Mouse (Mus musculus): ENCODE data around the gene Samd4b. TPM values are rescaled to one million over a fixed set of nuclear protein-coding genes. Genes with fewer than 3 reads are reported as not detected.

The Samd4b gene
- total RNA-seq, 2 experiments from 2014 or later = 9.8 to 14.0 TPM

DNA sequence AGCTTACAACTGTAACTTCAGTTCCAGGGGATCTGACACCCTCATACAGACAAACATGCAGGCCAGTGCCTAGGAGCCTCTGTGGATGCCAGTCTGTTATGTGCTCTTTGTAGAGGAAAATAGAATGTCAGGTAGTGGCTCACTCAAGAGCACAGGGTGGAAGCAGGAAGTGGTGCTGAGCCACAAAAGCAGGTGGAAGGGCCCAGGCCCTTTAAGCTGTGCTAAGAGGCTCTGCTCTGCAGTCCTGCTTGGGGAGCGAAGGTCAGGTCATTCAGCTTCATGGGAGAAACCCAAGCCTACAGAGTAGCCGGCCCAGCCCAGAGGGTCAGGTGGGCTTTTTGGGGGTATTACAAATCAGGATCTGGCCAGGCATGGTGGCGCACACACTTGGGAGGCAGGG lies 242.7 kb downstream of the Samd4b start:
- no peak for DNase-seq

DNA sequence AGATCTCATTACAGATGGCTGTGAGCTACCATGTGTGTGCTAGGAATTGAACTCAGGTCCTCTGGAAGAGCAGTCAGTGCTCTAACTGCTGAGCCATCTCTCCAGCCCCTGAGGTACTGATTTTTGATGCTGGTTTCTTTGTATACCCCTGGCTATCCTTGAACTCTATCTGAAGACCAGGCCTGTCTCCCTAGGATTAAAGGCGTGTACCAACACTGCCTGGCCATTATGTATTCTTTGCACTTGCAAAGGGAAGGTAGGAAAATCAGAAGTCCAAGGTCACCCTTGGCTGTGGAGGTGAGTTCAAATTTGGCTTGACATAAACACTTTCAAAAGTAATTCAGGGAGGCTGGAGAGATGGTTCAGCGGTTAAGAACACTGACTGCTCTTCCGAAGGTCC lies 243.3 kb downstream of the Samd4b start:
- DNase-seq = no peak

DNA sequence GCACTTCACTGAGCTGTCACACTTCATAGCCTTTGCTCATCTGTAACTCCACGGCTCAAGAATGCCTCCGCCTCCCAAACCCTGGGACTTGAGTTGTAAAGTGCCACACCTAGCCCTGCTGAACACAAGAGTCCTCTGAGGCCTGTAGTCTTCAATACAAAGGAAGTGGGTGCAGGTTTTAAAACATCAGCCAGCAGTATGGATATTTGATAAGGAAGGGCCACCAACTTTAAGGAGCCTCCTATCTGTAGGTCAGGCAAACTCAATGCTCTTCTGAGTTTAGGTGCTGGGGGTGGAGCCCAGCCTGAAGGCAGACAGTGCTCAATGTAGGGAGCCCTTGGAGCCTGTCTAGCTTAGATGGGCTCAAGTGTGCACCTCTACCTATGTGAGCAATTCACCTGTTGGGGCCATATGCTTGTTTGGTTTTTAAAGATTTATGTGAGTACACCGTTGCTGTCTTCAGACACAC lies 243.8 kb downstream of the Samd4b start:
- DNase-seq = no peak

DNA sequence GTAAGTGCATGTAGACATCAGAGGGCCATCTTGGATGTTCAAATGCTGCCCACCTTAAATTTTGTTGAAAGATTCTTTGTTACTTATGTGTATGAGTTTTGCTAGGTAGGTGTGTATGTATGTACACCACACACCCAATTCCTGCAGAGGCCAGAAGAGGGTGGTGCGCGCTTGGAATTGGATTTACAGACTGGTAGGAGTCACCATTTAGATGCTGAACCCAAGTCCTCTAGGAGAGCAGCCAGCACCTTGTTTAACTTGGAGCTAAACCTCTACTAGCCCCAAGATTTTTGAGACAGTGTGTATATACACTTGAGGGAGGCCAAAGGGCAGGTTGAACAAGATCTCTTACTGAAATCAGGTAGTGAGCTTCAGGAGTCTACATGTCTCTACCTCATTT lies 244.7 kb downstream of the Samd4b start:
- no peak for DNase-seq

DNA sequence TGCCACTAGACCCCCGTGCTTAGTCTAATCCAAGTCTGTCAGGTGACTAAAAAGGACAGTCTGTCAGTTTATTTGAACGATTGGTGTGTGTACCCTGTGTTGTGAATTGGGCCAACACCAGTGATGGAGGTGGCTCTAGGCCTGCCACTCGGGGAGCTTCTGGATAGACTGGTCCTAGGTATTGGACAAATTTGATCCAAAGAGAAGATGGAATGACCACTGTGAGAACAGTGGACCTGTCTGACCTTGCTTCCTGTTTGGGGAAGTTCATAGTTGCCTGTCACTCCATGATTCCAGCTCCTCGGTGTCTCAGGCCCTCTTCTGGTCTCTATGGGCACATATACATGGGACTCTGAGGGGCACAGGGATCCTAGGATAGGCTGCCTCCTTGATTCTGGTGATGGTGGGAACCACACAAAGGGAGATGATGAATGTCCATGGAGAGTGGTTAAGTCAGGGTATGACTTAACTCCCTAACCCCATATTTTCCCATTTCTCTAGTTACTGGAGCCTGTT lies 246.2 kb downstream of the Samd4b start:
- no peak for DNase-seq

DNA sequence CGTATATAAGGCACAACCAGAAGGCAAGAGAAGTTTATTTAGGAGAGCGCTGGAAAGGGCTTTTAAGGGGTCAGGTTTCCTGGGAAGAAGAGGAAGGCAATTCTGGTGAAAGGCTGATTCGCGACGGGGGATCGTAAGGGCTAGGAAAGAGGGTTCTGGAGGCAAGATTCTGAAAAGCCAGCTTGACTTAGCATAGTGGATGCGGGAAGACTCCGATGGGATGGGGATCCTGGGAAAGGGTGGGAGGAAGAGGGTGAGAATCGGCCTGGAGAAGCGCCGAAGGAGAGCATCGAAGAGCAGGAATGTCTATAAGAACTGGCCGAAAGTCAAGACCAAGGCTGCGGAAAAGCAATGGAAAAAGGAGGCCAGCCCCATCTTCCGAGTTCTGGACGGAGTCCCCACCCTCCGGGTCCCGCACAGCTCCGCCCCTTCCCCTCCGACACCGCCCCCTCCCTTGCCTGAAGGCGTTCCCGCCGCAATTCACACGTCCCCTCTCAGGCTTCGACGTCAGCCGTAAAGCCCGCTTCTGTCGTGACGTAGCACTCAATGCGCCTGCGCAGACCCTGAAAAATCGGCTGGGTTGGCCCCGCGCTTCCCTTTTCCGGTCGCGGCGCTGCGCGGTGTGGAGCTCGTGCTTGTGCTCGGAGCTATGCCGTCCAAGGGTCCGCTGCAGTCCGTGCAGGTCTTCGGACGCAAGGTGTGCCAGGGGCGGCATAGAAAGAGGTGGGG lies 247.6 kb downstream of the Samd4b start, which contains the start of gene Rps16:
TSS of gene Rps16 (plus strand) at position 498 of the 729 bp plus-strand sequence.
- DNase-seq = peak; percentile 97

Small RNA genes lying within 50 kb of the gene (microRNA-seq; reads per million reads assigned to microRNA genes)
- gene Mir7049 (ENCODE audit: borderline replicate concordance in 2 of 2) = 0 to 0.26 reads per million in 2 experiments

Other genes starting within 250 kb of the Samd4b start
- 100 to 1,000 TPM; 361 to 390 TPM for gene Rps16, start 247.5 kb downstream of the Samd4b start, total RNA-seq (2021)
- gene Plekhg2, start 225.5 kb downstream of the Samd4b start, total RNA-seq (2021) = 1 to 10 TPM; 4.7 to 7.3 TPM
- gene Zfp36, start 217.9 kb downstream of the Samd4b start, total RNA-seq (2021) = 1 to 10 TPM; 7.3 to 7.6 TPM
- 10 to 100 TPM; 19.6 to 20.2 TPM for gene Med29, start 205.4 kb downstream of the Samd4b start, total RNA-seq (2021)
- gene Paf1, start 205.2 kb downstream of the Samd4b start, total RNA-seq (2021) = 10 to 100 TPM; 24.9 to 29.4 TPM
- 1 to 10 TPM; 1.6 to 4.2 TPM for gene Gmfg, start 160.7 kb downstream of the Samd4b start, total RNA-seq (2021)
- under 1 TPM; 0.23 to 0.38 TPM for gene Lrfn1, start 146.2 kb downstream of the Samd4b start, total RNA-seq (2021)
- not detected for gene Ifnl2, start 87.7 kb downstream of the Samd4b start, total RNA-seq (2021)
- not detected for gene Ifnl3, start 75.3 kb downstream of the Samd4b start, total RNA-seq (2021)
- not detected for gene Sycn, start 57.3 kb downstream of the Samd4b start, total RNA-seq (2021)
- not detected for gene Nccrp1, start 50.9 kb downstream of the Samd4b start, total RNA-seq (2021)
- gene Pak4, start within 50 bp of the Samd4b start, total RNA-seq (2021) = 1 to 10 TPM; 3.0 TPM
- gene Acp7, start 33.2 kb upstream of the Samd4b start, total RNA-seq (2021) = not detected
- 1 to 10 TPM in 1 of 2 experiments, under 1 TPM in 1; 0.74 to 1.3 TPM for gene Fbxo27, start 94.7 kb upstream of the Samd4b start, total RNA-seq (2021)
- 1 to 10 TPM; 5.7 to 6.0 TPM for gene Fbxo17, start 118.7 kb upstream of the Samd4b start, total RNA-seq (2021)
- gene Mrps12, start 143.7 kb upstream of the Samd4b start, total RNA-seq (2021) = 10 to 100 TPM; 35.2 to 46.5 TPM
- 10 to 100 TPM; 13.5 to 15.6 TPM for gene Sars2, start 143.8 kb upstream of the Samd4b start, total RNA-seq (2021)
- gene Ccer2, start 158.0 kb upstream of the Samd4b start, total RNA-seq (2021) = not detected
- 10 to 100 TPM; 81.6 to 82.3 TPM for gene Sirt2, start 168.6 kb upstream of the Samd4b start, total RNA-seq (2021)
- 10 to 100 TPM; 24.4 to 27.9 TPM for gene Nfkbib, start 169.4 kb upstream of the Samd4b start, total RNA-seq (2021)
- gene Rinl, start 190.8 kb upstream of the Samd4b start, total RNA-seq (2021) = under 1 TPM; 0.51 to 0.78 TPM
- gene Hnrnpl, start 210.4 kb upstream of the Samd4b start, total RNA-seq (2021) = 100 to 1,000 TPM; 118 to 120 TPM
- gene Ech1, start 227.1 kb upstream of the Samd4b start, total RNA-seq (2021) = 100 to 1,000 TPM; 185 to 241 TPM
- 1 to 10 TPM; 3.2 to 5.4 TPM for gene Lgals4, start 235.7 kb upstream of the Samd4b start, total RNA-seq (2021)